Mouse (Mus musculus): ENCODE data around the gene Rbpj. TPM values are rescaled to one million over a fixed set of nuclear protein-coding genes. Genes with fewer than 3 reads are reported as not detected.

Gene Rbpj
- polyA plus RNA-seq, 1 experiment from 2014 or later = 42.6 TPM

DNA sequence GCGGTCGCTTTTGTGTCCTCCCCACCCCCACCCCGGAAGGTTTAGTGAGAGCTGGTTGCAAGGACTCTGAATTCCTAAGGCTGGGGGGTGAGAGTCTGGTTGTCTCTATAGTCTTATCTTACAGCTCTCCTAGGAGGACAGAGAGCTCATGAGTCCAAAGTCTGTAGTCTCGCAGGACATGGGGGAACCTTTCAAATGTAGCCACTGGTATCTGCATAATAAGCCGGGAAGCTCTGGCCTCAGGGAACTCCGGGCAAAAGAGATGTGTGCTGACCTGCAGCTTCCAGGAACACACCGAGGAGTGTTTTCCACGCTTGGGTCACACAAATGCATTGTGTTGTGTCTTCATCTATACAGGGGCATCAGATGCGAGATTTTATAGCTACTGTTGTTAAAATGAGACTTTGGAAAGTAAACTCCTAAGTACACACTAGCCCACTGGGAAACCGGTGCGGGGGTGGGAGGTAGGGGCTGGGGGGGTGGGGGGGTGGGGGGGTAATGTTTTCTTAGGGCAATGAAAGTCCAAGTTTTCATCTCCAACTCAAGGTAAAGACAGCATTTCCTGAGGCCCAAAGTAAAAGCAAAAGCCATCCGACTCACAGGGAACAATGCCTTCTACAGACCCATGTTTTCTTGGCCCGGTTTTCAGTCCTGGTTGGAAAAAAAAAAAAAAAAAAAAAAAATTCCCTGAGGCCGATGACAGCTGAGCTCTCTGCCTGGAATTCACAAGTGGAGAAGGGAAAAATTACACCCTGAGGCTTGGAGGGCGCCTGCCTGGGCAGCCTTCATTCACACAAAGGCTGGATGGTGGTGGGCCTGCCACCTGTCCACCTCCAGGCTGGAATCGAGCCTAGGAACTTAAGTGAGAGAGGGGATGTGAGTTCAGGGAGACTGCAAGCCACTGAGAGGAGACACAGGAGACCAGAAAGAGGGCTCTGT is 4.5 kb downstream of the Rbpj start:
- WGBS = 20% methylated on average over 16 of the region's 16 CpGs
- Histone ChIP-seq H3K4me3 (no peak overlapping the region), H3K4me1 (peaks cover 33% of the 10 kb centered on the region), H3K27me3 (peaks cover 5% of the 10 kb centered on the region; the same call in 1 of the 2 replicates), H3K4me2 (0 out of 2 replicates have a peak overlapping the region, but pooled peaks have one; percentile 18), H3K27ac (peak overlapping the region; percentile 49; the same call in 1 of the 2 replicates), H3K9me3 (no peaks in the 10 kb centered on the region), H3K9ac (no peak overlapping the region), H3K36me3 (no peaks in the 10 kb centered on the region)
- ATAC-seq (ENCODE audit: insufficient number of reproducible peaks, insufficient read depth, low FRiP score, low TSS enrichment, low read depth) = no peak

DNA sequence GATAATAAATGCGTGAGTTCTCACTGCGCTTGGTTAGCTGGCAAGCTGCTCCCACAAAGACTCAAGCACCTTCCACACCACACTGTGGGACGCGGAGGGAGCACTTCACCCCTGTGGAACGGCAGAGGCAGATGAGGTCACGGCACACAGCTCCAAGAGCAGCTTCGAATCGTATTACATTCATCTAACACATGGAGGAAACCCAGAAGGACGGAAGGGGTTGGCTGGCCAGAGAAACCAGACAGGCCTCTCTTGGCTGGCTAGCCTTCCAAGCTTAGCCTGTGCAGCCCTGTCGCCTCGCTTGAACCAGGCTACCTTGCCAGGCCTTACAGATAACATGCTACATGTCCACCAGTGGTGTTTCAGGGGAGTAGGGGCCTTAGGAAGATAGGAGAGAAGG is 6.5 kb downstream of the Rbpj start:
- Histone ChIP-seq H3K27me3 (peaks cover 5% of the 10 kb centered on the region; the same call in 1 of the 2 replicates), H3K36me3 (no peaks in the 10 kb centered on the region), H3K4me2 (no peak overlapping the region), H3K4me1 (peaks cover 33% of the 10 kb centered on the region), H3K9me3 (no peaks in the 10 kb centered on the region), H3K4me3 (no peak overlapping the region), H3K27ac (no peak overlapping the region), H3K9ac (no peak overlapping the region)
- no peak for ATAC-seq (ENCODE audit: insufficient number of reproducible peaks, insufficient read depth, low FRiP score, low TSS enrichment, low read depth)
- WGBS = 70% methylated on average over 11 of the region's 11 CpGs

DNA sequence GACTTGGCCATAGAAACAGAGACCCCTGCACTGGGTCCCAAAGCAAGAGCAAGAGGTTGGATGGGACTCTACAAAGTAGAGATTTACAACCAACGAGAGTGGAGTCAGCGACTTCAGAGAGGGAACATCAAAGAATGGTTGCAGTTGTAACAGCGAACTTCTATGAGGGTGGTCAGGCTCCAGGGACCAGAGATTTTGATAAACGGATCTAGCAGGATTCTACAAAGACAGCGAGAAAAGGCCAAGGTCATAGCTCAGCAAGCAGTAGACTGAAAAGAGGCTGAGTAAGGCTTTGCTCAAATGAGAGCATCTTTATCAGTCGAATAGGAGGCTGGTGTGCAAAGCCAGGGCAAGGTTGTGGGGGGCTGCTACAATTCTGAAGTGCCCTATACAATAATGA is 13.2 kb downstream of the Rbpj start:
- 88% methylated on average over 6 of the region's 6 CpGs for WGBS
- no peak overlapping the region for H3K4me3 ChIP-seq
- ATAC-seq (ENCODE audit: insufficient number of reproducible peaks, insufficient read depth, low FRiP score, low TSS enrichment, low read depth) = no peak
- H3K36me3 ChIP-seq = no peaks in the 10 kb centered on the region
- H3K27ac ChIP-seq = no peak overlapping the region
- peaks cover 5% of the 10 kb centered on the region for H3K4me1 ChIP-seq
- no peaks in the 10 kb centered on the region for H3K27me3 ChIP-seq
- no peak overlapping the region for H3K4me2 ChIP-seq
- no peaks in the 10 kb centered on the region for H3K9me3 ChIP-seq
- H3K9ac ChIP-seq = no peak overlapping the region

DNA sequence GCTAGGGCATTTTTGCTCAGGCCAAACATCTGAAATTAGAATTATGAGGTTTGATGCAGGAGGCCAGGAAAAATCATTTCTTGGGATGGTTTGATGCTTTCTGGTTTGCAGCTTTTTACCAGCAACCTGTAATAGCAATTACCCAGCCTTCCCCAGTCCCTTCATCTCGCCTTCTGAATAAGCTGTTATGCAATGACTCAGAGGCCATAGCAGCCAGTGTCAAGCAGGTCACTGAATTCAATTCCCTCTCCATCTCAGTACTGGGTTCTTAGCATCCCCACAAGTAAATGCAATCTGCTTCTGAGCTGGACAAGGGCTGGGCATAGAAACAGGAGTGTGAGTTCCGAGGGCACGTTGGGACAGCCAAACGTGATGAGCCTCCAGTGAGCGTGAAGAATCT is 13.9 kb downstream of the Rbpj start:
- H3K4me2 ChIP-seq = no peak overlapping the region
- WGBS = 59% methylated on average over 5 of the region's 5 CpGs
- no peaks in the 10 kb centered on the region for H3K9me3 ChIP-seq
- H3K36me3 ChIP-seq = no peaks in the 10 kb centered on the region
- no peak overlapping the region for H3K9ac ChIP-seq
- no peak overlapping the region for H3K27ac ChIP-seq
- ATAC-seq (ENCODE audit: insufficient number of reproducible peaks, insufficient read depth, low FRiP score, low TSS enrichment, low read depth) = no peak
- no peak overlapping the region for H3K4me3 ChIP-seq
- H3K27me3 ChIP-seq = no peaks in the 10 kb centered on the region
- H3K4me1 ChIP-seq = 0 out of 2 replicates have a peak, but pooled peaks cover 2% of the 10 kb centered on the region

DNA sequence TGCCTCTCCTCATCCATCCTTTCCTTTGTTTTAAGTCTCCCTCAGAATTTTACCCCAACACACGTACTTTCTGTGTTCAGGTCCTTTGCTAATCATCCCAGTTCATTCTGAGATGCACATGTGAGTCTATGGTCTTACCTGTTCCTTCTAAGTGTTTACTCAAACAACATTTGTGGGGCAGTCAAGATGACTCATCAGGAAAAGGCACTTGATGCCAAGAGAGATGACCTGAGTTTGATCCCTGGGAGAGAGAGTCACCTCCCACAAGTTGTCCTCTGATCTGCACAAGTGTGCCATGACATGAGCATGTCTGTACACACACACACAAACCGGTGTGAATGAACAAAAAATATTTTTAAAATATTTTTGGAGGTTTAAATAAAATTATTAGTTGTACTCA is 15.1 kb downstream of the Rbpj start:
- Histone ChIP-seq H3K4me2 (no peak overlapping the region), H3K9me3 (no peaks in the 10 kb centered on the region), H3K27me3 (no peaks in the 10 kb centered on the region), H3K4me3 (no peak overlapping the region), H3K9ac (no peak overlapping the region), H3K27ac (no peak overlapping the region), H3K36me3 (no peaks in the 10 kb centered on the region), H3K4me1 (0 out of 2 replicates have a peak, but pooled peaks cover 2% of the 10 kb centered on the region)
- ATAC-seq (ENCODE audit: insufficient number of reproducible peaks, insufficient read depth, low FRiP score, low TSS enrichment, low read depth) = no peak
- 76% methylated on average over 2 of the region's 2 CpGs for WGBS

DNA sequence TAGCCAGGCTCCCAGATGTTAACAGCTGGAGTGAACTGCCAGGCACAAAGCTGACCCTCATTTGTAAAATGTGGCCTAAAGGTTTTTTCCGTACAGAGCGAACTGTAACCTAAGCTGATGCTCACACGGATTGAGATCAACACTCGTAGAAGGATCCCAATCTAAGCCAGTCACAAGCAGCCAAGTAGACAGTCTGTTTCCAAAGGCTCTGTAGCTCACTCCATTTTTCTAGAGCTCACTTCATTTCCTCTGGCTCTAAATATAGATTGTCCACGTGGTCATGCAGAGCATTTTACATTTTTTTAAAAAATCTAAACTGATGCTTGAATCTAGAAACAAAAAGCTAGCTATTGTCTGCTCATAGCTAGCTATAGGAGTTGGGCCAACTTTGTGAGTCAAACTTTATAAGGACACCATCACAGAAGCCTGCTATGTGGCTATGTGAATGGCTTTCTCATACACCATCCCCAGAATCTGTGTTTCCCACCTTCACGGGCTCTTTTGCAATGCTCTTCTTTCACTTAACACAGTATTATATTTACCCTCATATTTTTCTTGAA is 19.2 kb downstream of the Rbpj start:
- no peaks in the 10 kb centered on the region for H3K36me3 ChIP-seq
- no peaks in the 10 kb centered on the region for H3K27me3 ChIP-seq
- no peaks in the 10 kb centered on the region for H3K9me3 ChIP-seq
- H3K4me2 ChIP-seq = no peak overlapping the region
- peaks cover 12% of the 10 kb centered on the region for H3K4me1 ChIP-seq
- no peak overlapping the region for H3K4me3 ChIP-seq
- no peak for ATAC-seq (ENCODE audit: insufficient number of reproducible peaks, insufficient read depth, low FRiP score, low TSS enrichment, low read depth)
- 72% methylated on average over 6 of the region's 6 CpGs for WGBS
- H3K9ac ChIP-seq = no peak overlapping the region
- H3K27ac ChIP-seq = no peak overlapping the region

DNA sequence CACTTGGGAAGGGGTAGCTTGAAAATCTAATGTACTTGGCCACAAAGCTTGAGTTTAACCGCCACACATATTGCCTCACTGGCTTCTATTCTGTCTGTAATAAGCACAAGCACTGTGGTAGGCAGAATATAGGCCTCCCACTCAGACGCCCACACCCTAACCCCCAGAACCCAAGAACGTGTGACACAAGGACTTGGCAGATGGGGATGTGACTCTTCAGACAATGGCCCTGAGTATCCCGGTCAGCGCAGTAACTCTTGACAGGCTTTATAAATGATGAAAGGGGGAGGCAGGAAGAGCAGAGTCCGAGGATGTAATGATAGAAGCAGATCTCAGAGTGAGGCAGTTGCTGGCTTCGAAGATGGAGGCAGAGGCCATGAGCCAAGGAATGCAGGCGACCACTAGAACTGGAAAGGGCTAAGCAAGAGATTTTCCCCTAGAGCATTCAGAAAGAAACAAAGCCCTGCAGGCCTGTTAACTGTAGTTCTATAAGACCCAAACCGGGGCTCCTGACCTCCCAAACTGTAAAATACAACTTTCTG is 20.1 kb downstream of the Rbpj start:
- no peak overlapping the region for H3K4me2 ChIP-seq
- H3K4me1 ChIP-seq = peaks cover 17% of the 10 kb centered on the region
- no peaks in the 10 kb centered on the region for H3K9me3 ChIP-seq
- H3K36me3 ChIP-seq = no peaks in the 10 kb centered on the region
- ATAC-seq (ENCODE audit: insufficient number of reproducible peaks, insufficient read depth, low FRiP score, low TSS enrichment, low read depth) = no peak
- H3K4me3 ChIP-seq = no peak overlapping the region
- 79% methylated on average over 9 of the region's 9 CpGs for WGBS
- H3K9ac ChIP-seq = no peak overlapping the region
- H3K27ac ChIP-seq = no peak overlapping the region
- H3K27me3 ChIP-seq = no peaks in the 10 kb centered on the region

DNA sequence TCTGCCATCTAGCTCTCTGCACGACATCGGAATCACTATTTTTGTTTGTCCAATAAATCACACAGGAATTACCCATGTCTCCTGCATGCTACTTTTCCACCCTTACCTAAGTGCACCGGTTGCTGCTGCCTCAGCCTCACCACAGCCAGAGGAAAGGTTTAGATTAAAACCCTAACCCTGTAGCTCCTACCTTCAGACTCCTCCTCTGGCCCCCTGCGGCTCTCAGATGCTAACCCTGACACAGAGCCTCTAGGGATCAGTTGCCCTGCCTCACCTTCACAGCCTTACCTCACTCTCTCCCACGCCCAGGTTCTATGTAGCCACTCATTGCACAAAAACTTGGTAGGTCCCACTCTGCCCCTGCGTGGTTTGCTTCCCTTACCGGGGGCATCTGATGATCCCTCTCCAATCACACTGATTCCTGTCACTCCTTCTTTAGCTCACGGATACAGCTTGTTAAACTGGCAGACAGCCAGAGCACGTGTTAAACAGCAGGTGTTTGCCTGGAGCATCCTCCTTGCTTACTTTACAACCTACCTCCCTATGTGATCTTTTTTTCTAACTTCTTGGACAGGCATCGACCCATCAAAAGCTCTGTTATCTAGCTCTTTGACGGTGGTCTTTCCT is 21.1 kb downstream of the Rbpj start:
- Histone ChIP-seq H3K4me2 (no peak overlapping the region), H3K4me1 (peaks cover 16% of the 10 kb centered on the region), H3K9me3 (no peaks in the 10 kb centered on the region), H3K27me3 (no peaks in the 10 kb centered on the region), H3K27ac (no peak overlapping the region), H3K36me3 (no peaks in the 10 kb centered on the region), H3K4me3 (no peak overlapping the region), H3K9ac (no peak overlapping the region)
- no peak for ATAC-seq (ENCODE audit: insufficient number of reproducible peaks, insufficient read depth, low FRiP score, low TSS enrichment, low read depth)
- WGBS = 46% methylated on average over 11 of the region's 11 CpGs

DNA sequence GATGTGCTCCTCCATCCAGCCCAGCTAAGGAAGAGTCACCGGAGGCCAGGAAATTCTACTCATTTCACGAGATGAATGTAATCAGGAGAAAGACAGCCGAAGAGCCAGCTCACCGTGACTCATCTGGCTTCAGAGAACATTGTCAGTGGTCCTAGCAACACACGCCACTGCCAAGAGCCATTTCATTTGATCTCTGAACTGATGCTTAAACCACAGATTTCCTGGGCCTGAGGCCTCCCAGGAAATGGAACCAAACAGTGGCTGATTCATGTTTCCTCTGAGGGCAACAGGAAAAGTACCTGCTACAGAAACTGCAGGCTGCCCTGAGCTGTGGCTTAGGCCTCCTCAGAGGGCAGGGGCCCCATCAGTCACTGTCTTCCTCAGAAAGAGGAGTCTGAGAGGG is 24.7 kb downstream of the Rbpj start:
- Histone ChIP-seq H3K9me3 (no peaks in the 10 kb centered on the region), H3K4me2 (no peak overlapping the region), H3K4me3 (no peak overlapping the region), H3K36me3 (no peaks in the 10 kb centered on the region), H3K27ac (no peak overlapping the region), H3K27me3 (no peaks in the 10 kb centered on the region; the same call in 1 of the 2 replicates), H3K4me1 (peaks cover 16% of the 10 kb centered on the region), H3K9ac (no peak overlapping the region)
- WGBS = 13% methylated on average over 5 of the region's 5 CpGs
- no peak for ATAC-seq (ENCODE audit: insufficient number of reproducible peaks, insufficient read depth, low FRiP score, low TSS enrichment, low read depth)

DNA sequence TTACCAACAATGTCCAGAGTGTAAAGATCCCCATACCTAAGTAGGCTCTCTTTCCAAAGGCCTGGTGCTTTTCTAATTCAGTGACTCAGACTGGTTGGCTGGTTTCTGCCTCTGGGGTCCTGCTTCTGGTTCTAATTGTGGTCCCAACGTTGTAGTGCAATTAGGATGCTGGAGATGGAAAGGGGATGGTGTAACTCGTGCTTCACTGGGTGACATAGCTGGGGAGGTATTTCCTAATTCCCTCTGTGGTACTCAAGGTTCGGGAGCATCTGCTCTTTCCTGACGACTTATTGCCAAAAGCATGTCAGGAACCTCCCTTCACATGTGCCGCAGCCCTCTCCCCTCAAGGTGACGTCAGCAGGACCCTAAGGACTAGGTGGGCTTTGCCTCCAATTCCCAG is 27.8 kb downstream of the Rbpj start:
- H3K27me3 ChIP-seq = no peaks in the 10 kb centered on the region; the same call in 1 of the 2 replicates
- ATAC-seq (ENCODE audit: insufficient number of reproducible peaks, insufficient read depth, low FRiP score, low TSS enrichment, low read depth) = no peak
- H3K27ac ChIP-seq = no peak overlapping the region
- H3K9me3 ChIP-seq = no peaks in the 10 kb centered on the region
- H3K36me3 ChIP-seq = no peaks in the 10 kb centered on the region
- 43% methylated on average over 6 of the region's 6 CpGs for WGBS
- H3K4me3 ChIP-seq = no peak overlapping the region
- peaks cover 6% of the 10 kb centered on the region for H3K4me1 ChIP-seq
- no peak overlapping the region for H3K4me2 ChIP-seq
- H3K9ac ChIP-seq = no peak overlapping the region

DNA sequence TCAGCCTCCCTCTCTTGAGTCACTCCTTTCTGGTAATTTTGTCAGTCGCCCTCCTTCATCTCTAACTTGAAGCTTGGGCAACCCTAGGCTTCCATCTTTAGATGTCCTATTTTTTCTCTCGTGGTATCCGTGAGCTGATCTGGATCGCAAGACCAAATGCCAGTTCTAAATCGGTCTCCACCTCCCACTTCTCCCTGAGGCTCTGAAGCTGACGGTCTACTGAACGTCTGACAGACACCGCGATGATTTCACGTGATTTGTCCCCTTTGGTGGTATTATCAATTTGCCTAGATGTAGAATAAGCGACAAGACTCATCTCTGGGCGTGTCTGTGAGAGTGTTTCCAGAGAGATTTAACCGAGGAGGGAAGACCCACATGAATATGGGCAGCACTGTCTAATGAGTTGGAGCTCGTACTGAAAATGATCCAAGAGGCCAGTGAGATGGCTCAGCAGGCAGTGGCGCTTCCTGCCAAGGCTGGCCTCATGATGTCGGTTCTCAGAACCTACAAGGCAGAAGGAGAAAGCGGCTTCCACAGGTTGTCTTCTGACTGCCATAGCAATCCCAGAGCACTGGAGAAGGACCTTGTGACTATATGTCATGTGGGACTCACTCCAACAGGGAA is 28.7 kb downstream of the Rbpj start:
- 84% methylated on average over 17 of the region's 17 CpGs for WGBS

More for the DNA sequence above, 28.7 kb downstream of the Rbpj start:
- no peak overlapping the region for H3K27ac ChIP-seq
- H3K9ac ChIP-seq = no peak overlapping the region
- no peak overlapping the region for H3K4me2 ChIP-seq
- H3K4me1 ChIP-seq = peaks cover 6% of the 10 kb centered on the region
- no peaks in the 10 kb centered on the region for H3K36me3 ChIP-seq
- no peaks in the 10 kb centered on the region for H3K9me3 ChIP-seq
- no peak overlapping the region for H3K4me3 ChIP-seq
- H3K27me3 ChIP-seq = no peaks in the 10 kb centered on the region; the same call in 1 of the 2 replicates
- no peak for ATAC-seq (ENCODE audit: insufficient number of reproducible peaks, insufficient read depth, low FRiP score, low TSS enrichment, low read depth)
